Mouse (Mus musculus) right cerebral cortex, postnatal 4 days (tissue): ENCODE measurements around the gene Btbd35f21.
"Not testable (repeated sequence)": the region's sequence is repeated elsewhere in the genome, so short reads cannot be mapped to it uniquely, and the experiment has no call there.

Experiments used
- DNase-seq: peaks from one replicate; pipeline ENCODE4 v3.0.0-alpha.2; 2022

Btbd35f21 gene

DNA sequence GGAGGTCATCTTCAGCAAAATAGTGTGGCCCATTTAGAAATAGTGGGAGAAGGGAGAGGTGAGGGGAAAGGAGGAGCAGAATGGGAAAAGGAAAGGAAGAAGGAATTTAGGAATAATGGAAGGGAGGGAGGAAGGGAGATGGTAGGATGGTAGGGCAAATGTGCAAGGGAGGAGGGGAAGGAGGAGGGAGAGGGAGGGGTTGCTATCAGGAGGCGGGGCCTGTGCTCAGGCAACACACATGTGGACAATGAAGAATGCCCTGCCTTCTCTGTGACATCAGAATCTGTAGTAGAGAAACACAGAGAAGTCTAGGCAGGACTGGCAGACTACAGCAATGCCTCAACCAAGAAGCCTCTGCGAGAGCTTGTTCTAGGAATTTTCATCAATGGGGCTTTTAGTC is at the start of gene Btbd35f21:
Btbd35f21 (plus strand) TSS at position 301 of the 400 bp plus-strand sequence.
- DNase-seq: not testable (repeated sequence)
